Mouse (Mus musculus): ENCODE results near the gene Abca6. TPM values are rescaled to one million over a fixed set of nuclear protein-coding genes. Genes with fewer than 3 reads are reported as not detected.

Gene Abca6
- total RNA-seq (2023) = 4.0 TPM

DNA sequence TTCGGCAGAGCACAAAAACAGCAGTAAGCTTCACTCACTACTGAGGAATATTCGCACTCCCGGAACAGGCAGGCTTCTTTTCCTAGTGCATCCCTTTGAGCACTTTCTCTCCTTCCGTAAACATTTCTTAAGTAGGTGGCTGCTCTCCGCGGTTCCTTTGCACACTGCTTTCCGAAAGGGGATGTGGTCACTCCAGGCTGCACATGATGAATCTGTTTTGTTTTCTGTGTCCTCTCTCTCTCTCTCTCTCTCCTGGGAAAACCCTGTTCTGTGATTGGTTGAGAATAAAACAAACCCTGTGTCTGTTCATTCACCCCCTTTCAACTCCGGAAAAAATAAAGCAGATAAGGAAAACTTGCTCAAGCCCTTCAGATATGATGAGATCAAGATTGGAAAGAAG lies at the start of gene Abca6:
Gene Abca6 (minus strand): TSS at position 243 of the 400 bp plus-strand sequence.

GRCm38 (mm10) chr11:110167459-110168251 lies 83.9 kb downstream of the Abca6 start, which contains the start of gene Abca9:
Gene Abca9, minus strand, starts transcription at chr11:110168196.

Other genes with a start within 250 kb of the Abca6 start
- not detected for gene Abca8a, start 155.8 kb downstream of the Abca6 start, total RNA-seq (2023)
- gene Abca9, start 83.6 kb downstream of the Abca6 start, total RNA-seq (2023) = 0.40 TPM
- gene Abca5, start 85.9 kb upstream of the Abca6 start, total RNA-seq (2023) = 1.7 TPM
- gene Map2k6, start 147.3 kb upstream of the Abca6 start, total RNA-seq (2023) = 14.2 TPM